Mouse (Mus musculus): ENCODE measurements around the gene Plxnb2. TPM values are rescaled to one million over a fixed set of nuclear protein-coding genes. Genes with fewer than 3 reads are reported as not detected.

The Plxnb2 gene
- total RNA-seq, 2 experiments from 2014 or later: 50.7 to 52.0 TPM

Small RNA genes lying within 50 kb of the gene (microRNA-seq; reads per million reads assigned to microRNA genes)
- gene Mir6958 (7.4 to 8.2 reads per million in 2 experiments), gene Mir7118 (1.1 to 2.0 reads per million in 2 experiments)

Other genes starting within 250 kb of the Plxnb2 start
- 1 to 10 TPM in 1 of 2 experiments, under 1 TPM in 1; 0.81 to 1.7 TPM for gene Ttll8, start 226.4 kb downstream of the Plxnb2 start, total RNA-seq (2021)
- 100 to 1,000 TPM; 100 to 105 TPM for gene Mlc1, start 201.8 kb downstream of the Plxnb2 start, total RNA-seq (2021)
- gene Mov10l1, start 197.9 kb downstream of the Plxnb2 start, total RNA-seq (2021): not detected
- 100 to 1,000 TPM; 101 to 120 TPM for gene Panx2, start 121.1 kb downstream of the Plxnb2 start, total RNA-seq (2021)
- 10 to 100 TPM; 14.0 to 15.9 TPM for gene Trabd, start 105.7 kb downstream of the Plxnb2 start, total RNA-seq (2021)
- gene Selenoo, start 91.7 kb downstream of the Plxnb2 start, total RNA-seq (2021): 10 to 100 TPM; 18.8 to 20.5 TPM
- 10 to 100 TPM; 27.6 to 32.6 TPM for gene Tubgcp6, start 57.7 kb downstream of the Plxnb2 start, total RNA-seq (2021)
- gene Hdac10, start 52.1 kb downstream of the Plxnb2 start, total RNA-seq (2021): 10 to 100 TPM; 12.3 to 13.3 TPM
- gene Mapk12, start 40.1 kb downstream of the Plxnb2 start, total RNA-seq (2021): 1 to 10 TPM; 6.7 to 8.2 TPM
- gene Mapk11, start 31.2 kb downstream of the Plxnb2 start, total RNA-seq (2021): 10 to 100 TPM; 35.2 to 39.7 TPM
- gene Dennd6b, start 15.7 kb upstream of the Plxnb2 start, total RNA-seq (2021): 10 to 100 TPM; 41.3 to 42.7 TPM
- gene Ppp6r2, start 30.8 kb upstream of the Plxnb2 start, total RNA-seq (2021): 100 to 1,000 TPM; 154 to 159 TPM
- gene Sbf1, start 134.5 kb upstream of the Plxnb2 start, total RNA-seq (2021): 100 to 1,000 TPM; 198 to 204 TPM
- gene Adm2, start 141.9 kb upstream of the Plxnb2 start, total RNA-seq (2021): not detected
- not detected for gene Miox, start 153.6 kb upstream of the Plxnb2 start, total RNA-seq (2021)
- 10 to 100 TPM; 18.0 to 20.3 TPM for gene Lmf2, start 174.9 kb upstream of the Plxnb2 start, total RNA-seq (2021)
- gene Ncaph2, start 174.9 kb upstream of the Plxnb2 start, total RNA-seq (2021): 10 to 100 TPM; 80.2 to 81.3 TPM
- 10 to 100 TPM; 25.6 to 26.0 TPM for gene Sco2, start 193.1 kb upstream of the Plxnb2 start, total RNA-seq (2021)
- gene Tymp, start 196.3 kb upstream of the Plxnb2 start, total RNA-seq (2021): 1 to 10 TPM; 1.5 to 1.7 TPM
- gene Odf3b, start 198.5 kb upstream of the Plxnb2 start, total RNA-seq (2021): 1 to 10 TPM in 1 of 2 experiments, under 1 TPM in 1; 0.35 to 1.0 TPM
- under 1 TPM; 0.19 to 0.44 TPM for gene Klhdc7b, start 204.1 kb upstream of the Plxnb2 start, total RNA-seq (2021)
- not detected for gene Syce3, start 229.7 kb upstream of the Plxnb2 start, total RNA-seq (2021)
- gene Cpt1b, start 245.1 kb upstream of the Plxnb2 start, total RNA-seq (2021): 1 to 10 TPM; 2.2 to 3.4 TPM
- 1 to 10 TPM; 1.9 to 2.3 TPM for gene C730034F03Rik, start 248.8 kb upstream of the Plxnb2 start, total RNA-seq (2021)
- gene Gm44502, start 248.9 kb upstream of the Plxnb2 start, total RNA-seq (2021): not detected
- 10 to 100 TPM; 41.1 to 41.6 TPM for gene Chkb, start 249.1 kb upstream of the Plxnb2 start, total RNA-seq (2021)